Mouse (Mus musculus): ENCODE results near the gene Igfbp7.

Igfbp7 gene

DNA sequence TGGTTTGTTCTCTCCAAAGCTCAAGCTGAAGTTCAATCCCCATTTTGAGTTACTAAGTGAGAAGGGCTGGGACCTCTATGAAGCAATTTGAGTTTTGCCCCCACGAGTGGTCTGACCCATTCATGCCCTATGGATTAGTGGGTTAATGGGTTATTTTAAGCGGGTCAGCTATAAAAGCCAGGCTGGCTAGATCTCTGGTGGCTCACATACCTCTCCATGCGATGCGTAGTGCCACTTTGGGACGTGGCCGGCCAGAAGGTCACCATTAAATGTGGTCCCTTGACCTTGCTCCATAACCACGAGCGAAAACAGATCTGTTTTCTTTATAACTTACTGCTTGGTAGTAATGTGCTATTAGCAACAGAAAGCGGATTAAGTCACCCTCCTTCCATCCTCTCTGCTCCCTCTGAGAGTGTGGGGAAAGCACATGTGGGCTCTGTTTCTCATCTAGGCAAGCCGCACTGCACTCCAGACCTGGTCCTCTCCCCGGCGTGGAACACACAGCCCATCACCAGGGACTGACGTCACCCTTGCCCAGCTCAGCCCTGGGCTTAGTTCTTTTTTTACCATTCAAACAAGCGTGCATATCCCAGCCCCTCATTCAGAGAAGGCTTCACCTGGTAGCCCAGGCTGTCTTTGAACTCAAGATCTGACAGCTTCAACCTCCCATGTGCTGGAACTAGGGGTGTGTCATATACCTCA lies 28.3 kb downstream of the Igfbp7 start:
- no peak for DNase-seq (ENCODE audit: low spot score in 2 of 2)

DNA sequence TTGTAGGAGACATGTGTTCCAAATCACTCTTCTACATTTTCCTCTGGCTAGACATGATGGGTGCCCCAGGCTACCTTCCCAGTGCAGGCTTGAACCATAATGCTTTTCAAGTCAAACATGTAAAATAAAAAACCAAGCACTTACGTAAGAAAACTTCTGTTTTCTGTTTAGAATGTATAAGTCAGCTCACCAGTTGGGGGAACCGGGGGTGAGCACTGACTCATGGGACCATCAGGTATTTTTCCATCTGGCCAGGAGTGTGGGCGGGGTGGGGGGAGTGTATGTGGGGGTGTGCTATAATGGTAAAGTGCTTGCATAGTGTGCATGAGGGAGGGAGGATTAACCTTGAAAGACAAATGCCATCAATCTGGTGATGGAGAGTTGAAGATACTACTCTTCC lies 29.8 kb downstream of the Igfbp7 start:
- no peak for DNase-seq (ENCODE audit: low spot score in 2 of 2)

DNA sequence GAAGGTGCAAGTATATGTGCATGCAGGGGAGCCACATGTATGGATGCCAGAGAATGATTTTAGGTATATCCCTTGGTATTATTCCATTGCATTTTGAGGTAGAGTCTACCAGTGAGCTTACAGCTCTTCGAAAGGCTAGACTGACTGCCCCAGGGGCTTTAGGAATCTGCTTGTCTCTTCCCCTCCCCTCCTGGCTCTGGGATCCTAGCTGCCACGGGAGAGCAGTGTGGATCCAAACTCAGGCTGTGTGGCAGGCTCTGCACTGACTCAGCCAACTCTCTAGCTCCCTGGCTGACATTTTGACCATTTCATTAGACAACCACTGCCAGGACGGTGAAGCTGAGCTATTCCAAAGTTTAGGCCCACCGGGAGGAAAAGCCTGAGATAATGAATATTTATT lies 32.3 kb downstream of the Igfbp7 start:
- DNase-seq (ENCODE audit: low spot score in 2 of 2): no peak

DNA sequence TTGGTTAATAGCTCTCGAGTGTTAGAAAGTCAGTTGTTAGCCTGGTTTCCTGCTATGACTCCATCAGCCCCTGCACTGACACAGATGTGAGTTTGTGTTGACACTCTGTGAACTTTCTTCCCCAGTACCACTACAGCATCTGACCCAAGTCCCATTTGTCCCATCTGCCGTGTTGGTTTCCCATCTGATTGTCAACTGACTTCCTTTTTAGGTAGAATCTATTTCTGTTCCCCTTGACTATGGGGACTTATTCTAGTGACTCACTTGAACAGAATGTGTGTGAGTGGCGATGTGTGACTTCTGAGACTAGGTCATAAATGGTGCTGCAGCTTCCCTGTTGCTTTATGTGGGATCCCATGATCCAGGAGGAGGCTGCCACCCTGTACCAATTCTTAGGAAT lies 32.9 kb downstream of the Igfbp7 start:
- DNase-seq (ENCODE audit: low spot score in 2 of 2): no peak

GRCm38 (mm10) chr5:77372778-77373177 lies 35.1 kb downstream of the Igfbp7 start:
- DNase-seq (ENCODE audit: low spot score in 2 of 2): peak in 1 of 2 experiments; percentile 53

DNA sequence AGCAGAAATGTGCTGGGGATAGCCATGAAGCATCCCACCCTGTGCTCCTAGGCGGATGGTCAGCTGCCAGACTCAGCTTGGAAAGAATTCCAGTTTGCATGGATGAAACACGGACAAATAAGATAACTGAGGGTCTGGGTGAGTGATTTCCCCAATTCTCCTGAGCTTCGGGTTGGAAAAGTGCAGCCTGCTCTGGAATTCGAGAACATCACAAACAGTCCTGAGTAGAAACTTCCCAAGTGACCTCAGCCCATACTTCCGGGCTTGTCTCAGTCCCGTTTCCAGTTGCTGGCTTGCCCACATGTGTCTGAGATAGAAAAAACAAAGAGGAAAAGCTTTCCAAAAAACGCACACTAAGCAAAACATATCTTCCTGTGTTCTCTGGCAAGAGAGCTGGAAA lies 35.6 kb downstream of the Igfbp7 start:
- no peak for DNase-seq (ENCODE audit: low spot score in 2 of 2)

- no peak for DNase-seq (ENCODE audit: low spot score in 2 of 2)
Observed at GRCm38 (mm10) chr5:77370378-77370892, 37.4 kb downstream of the Igfbp7 start.

GRCm38 (mm10) chr5:77369394-77369793 lies 38.4 kb downstream of the Igfbp7 start:
- no peak for DNase-seq (ENCODE audit: low spot score in 2 of 2)

- no peak for DNase-seq (ENCODE audit: low spot score in 2 of 2)
Observed at GRCm38 (mm10) chr5:77368194-77368593, 39.6 kb downstream of the Igfbp7 start.

GRCm38 (mm10) chr5:77367682-77368081 lies 40.2 kb downstream of the Igfbp7 start:
- DNase-seq (ENCODE audit: low spot score in 2 of 2): no peak

DNA sequence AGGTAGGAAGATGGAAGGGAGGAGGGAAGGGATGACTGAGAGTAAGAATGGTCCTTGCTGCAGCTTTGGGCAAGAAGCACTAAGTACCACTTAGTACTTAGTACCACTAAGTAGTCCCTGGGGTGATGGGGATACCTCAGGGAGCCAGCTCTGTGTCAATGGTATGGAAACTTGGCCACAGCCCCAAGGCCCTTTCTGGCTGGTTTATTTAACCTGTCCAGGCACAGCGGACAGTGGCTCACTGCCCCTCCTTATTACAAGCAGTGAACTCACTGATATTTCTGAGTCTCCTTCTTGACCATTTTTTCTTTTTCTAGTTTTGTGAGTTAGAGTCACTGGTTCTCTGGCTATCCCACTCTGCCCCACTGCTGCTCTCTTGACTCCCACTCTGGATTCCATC lies 40.7 kb downstream of the Igfbp7 start:
- no peak for DNase-seq (ENCODE audit: low spot score in 2 of 2)

- no peak for DNase-seq (ENCODE audit: low spot score in 2 of 2)
Observed at GRCm38 (mm10) chr5:77366313-77366712, 41.5 kb downstream of the Igfbp7 start.

DNA sequence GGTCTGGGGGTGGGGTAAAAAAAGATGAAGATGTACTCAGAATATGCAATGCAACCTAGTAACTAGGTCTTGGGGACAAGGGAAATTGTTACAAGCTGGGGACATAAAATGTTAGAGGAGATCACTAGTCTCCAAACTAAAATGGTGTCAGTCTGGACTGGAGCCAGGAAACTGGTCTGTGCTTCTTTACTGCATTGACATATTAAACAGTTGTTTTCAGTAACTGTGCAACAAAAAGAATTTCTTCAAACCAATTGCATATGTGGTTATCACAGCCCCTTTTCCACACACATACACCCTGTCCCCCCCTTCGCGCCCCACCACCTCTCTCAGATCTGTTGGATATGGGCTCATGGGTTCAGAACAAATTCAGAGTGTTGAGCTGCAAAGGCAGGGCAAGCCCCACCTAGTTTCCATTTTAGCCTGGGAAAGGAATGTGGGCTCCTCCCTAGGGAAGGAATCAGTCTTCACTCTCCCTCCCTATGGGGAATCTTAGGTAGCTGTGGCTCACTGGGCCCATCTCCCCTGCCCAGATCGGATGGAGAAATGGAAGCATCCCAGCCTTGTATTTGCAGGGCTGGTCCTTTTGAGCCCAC lies 43.3 kb downstream of the Igfbp7 start:
- DNase-seq (ENCODE audit: low spot score in 2 of 2): no peak

GRCm38 (mm10) chr5:77363650-77364049 lies 44.2 kb downstream of the Igfbp7 start:
- no peak for DNase-seq (ENCODE audit: low spot score in 2 of 2)

DNA sequence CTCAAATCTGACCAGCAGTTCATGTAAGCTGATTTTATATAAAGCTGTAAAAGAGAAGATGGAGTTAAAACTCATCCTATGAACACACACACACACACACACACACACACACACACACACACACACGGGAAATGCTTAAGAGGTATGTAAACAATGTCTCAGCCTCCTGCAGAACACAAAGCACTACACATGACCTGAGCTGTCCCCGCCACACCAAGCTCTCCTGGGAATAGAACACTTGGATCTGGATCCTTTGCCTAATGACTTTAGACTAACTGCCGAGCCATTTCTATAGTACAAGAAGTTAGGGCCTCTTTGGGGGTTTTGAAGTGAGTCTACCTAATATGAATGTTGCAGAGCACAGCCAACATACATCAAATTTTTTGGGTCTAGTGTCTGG lies 45.7 kb downstream of the Igfbp7 start:
- DNase-seq (ENCODE audit: low spot score in 2 of 2): no peak

GRCm38 (mm10) chr5:77361006-77361405 lies 46.8 kb downstream of the Igfbp7 start:
- no peak for DNase-seq (ENCODE audit: low spot score in 2 of 2)

- DNase-seq (ENCODE audit: low spot score in 2 of 2): no peak
Observed at GRCm38 (mm10) chr5:77359971-77360370, 47.9 kb downstream of the Igfbp7 start.

DNA sequence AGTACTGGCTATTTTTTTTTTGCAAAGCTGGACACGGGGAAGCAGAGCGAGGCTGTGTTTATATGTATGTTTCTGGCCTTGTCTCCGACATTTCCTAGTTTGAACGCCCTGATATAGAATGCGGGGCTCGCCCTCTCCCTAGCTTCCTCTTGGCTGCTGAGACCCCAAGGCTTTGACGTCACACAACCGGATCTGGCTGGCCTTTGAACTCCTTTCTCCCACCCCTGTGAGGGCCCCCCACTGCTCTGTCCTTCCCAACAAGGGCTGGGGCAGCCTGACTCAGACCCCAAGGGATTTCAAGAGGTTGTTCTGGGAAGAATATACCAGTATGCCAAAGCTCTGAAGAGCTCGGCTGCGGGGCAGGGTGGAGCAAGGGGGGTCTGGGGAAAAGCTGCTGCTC lies 49.5 kb downstream of the Igfbp7 start:
- DNase-seq (ENCODE audit: low spot score in 2 of 2): no peak

DNA sequence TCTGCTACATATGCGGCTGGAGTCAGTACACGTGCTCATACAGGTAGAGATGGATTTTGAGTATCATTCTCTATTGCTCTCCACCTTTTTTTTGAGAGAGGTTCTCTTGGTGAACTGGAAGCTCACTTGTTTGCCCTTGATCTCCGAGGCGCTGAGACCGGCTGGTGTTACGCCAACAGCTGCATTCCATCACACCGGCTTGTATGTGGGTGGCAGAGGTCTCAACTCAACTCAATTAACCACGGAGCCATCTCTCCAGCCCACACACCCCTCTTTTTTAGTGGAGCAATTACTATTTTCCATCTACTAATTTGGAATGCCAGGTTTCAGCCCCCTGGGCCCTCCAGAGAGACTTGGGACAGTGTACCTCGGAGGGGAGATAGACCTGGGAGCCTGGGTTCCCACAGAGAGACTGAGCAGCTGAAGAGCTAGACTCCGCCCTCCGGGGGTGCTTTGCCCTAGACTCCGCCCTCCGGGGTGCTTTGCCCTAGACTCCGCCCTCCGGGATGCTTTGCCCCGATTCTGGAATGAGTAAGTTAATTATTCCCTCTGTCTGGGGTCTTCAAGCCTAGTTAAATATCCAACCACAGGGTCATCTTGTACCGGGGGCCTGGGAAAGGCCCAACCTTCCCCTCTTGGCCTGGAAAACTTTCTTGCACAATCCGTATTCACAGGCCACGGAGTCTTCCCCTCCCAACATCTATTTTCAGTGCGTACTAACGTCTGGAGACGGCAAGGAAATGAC lies 50.3 kb downstream of the Igfbp7 start:
- peak; percentile 22 to 63 for DNase-seq (ENCODE audit: low spot score in 2 of 2)

GRCm38 (mm10) chr5:77355307-77356265 lies 52.3 kb downstream of the Igfbp7 start:
- DNase-seq (ENCODE audit: low spot score in 2 of 2): no peak

GRCm38 (mm10) chr5:77354361-77354787 lies 53.5 kb downstream of the Igfbp7 start:
- peak; percentile 77 to 84 for DNase-seq (ENCODE audit: low spot score in 2 of 2)

DNA sequence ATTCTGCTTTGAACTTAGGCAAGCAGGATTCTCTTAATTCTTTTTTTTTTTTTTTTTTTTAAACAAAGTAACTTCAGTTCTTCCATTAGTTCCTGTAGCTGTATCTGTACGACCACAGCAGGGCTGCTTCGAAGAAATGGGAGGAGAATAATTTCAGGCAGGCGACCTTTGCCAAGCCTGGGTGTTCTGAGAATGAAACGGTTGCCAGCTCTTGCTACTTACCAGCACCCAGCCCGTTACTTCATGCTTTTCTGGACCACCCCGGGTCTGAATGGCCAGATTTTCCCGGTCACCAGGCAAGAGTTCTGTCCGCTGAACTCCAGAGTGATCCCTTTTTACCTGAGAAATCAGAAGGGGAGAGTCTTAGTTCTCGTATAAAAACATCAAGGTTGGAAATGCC lies 56.1 kb downstream of the Igfbp7 start:
- DNase-seq (ENCODE audit: low spot score in 2 of 2): no peak

Measured in spleen, postnatal 10 days (tissue).